Mouse (Mus musculus) liver, embryonic 14.5 days (tissue): ENCODE results near the gene Sash1. TPM values are rescaled to one million over a fixed set of nuclear protein-coding genes. Genes with fewer than 3 reads are reported as not detected.

ENCODE experiments used
- ATAC-seq: fragments of 200-750 bp; cut with Nextera tagmentation; 2 replicates; pipeline ENCODE4 v1.8.0; 2017; ENCODE audit warnings: moderate number of reproducible peaks, mild to moderate bottlenecking, moderate library complexity; ENCODE audit not compliant: insufficient read depth
- DNase-seq, 3 experiments: peaks; one replicate each; pipeline ENCODE4 v3.0.0-alpha.2; 2012 to 2013; ENCODE audit warnings: low read depth in 3 of 3, low spot score in 3 of 3
- H3K27ac ChIP-seq: fragments of 300-500 bp; sonication (generic); 2 replicates; pipeline ENCODE4 v1.5.1; 2014; ENCODE audit warnings: moderate library complexity, mild to moderate bottlenecking, control low read depth, inconsistent platforms
- H3K27me3 ChIP-seq: fragments of 300-500 bp; sonication (generic); 2 replicates; pipeline ENCODE4 v1.6.1; 2014; ENCODE audit warnings: mild to moderate bottlenecking, low read length, moderate library complexity; ENCODE audit not compliant: control insufficient read depth, insufficient read depth
- H3K36me3 ChIP-seq: fragments of 300-500 bp; sonication (generic); replicated peaks from 2 replicates; pipeline ENCODE4 v1.6.1; 2014; ENCODE audit warnings: low read depth; ENCODE audit not compliant: control insufficient read depth, insufficient read depth
- H3K4me1 ChIP-seq, 2 experiments: fragments of 200-500 bp in 1 of 2; fragments of 300-500 bp in 1 of 2; sonication (generic) in 1 of 2; replicated peaks; 2 replicates each; pipeline ENCODE4 v1.6.1; 2012 to 2014; ENCODE audit warnings: antibody characterized with exemption in 1 of 2, inconsistent platforms in 1 of 2, low read length in 1 of 2; ENCODE audit not compliant: control insufficient read depth in 2 of 2, insufficient read depth in 2 of 2
- H3K4me2 ChIP-seq: fragments of 300-500 bp; sonication (generic); 2 replicates; pipeline ENCODE4 v1.6.1; 2014; ENCODE audit warnings: low read depth, mild to moderate bottlenecking, control low read depth, moderate library complexity
- H3K4me3 ChIP-seq, 2 experiments: fragments of 200-500 bp in 1 of 2; fragments of 300-500 bp in 1 of 2; sonication (generic) in 1 of 2; 2 replicates each; pipeline ENCODE4 v1.5.1; 2012 to 2014; ENCODE audit warnings: low read depth in 2 of 2, low read length in 2 of 2, mild to moderate bottlenecking in 2 of 2, control low read depth in 1 of 2, inconsistent platforms in 1 of 2, moderate library complexity in 1 of 2; ENCODE audit not compliant: insufficient read depth in 1 of 2
- H3K9ac ChIP-seq: fragments of 300-500 bp; sonication (generic); replicated peaks from 2 replicates; pipeline ENCODE4 v1.6.1; 2014; ENCODE audit warnings: mild to moderate bottlenecking, control low read depth, moderate library complexity
- H3K9me3 ChIP-seq: fragments of 300-500 bp; sonication (generic); 2 replicates; pipeline ENCODE4 v1.6.1; 2016; ENCODE audit warnings: low read length, mixed read lengths; ENCODE audit not compliant: control insufficient read depth
- CTCF ChIP-seq: IDR thresholded peaks from 2 replicates; pipeline ENCODE4 v1.5.1; 2016; ENCODE audit warnings: antibody characterized with exemption, low read depth, control low read depth
- EP300 ChIP-seq: IDR thresholded peaks from 2 replicates; pipeline ENCODE4 v1.6.1; 2016; ENCODE audit warnings: antibody characterized with exemption, low read depth
- WGBS: fragments of 180-500 bp; shearing (Covaris S2); extraction: QIAGEN DNeasy Blood & Tissue Kit; methylation state at CpG from one replicate; pipeline ENCODE4 v1.1.7; 2014; ENCODE audit not compliant: insufficient replicate concordance; 5-methylcytosine and 5-hydroxymethylcytosine counted together
- polyA plus RNA-seq, 2 experiments: library from polyadenylated mRNA; depleted of rRNA in 1 of 2; stranded (reverse) in 1 of 2; unstranded in 1 of 2; fragments of >200 nt; fragmentation: Nextera tagmentation in 1 of 2; extraction: Ambion mirVana in 1 of 2; gene quantifications; 2 replicates each; pipeline versions ENCODE4 v1.2.1 to v1.2.3; 2012 to 2014

Gene Sash1
- polyA plus RNA-seq, 2 experiments = 0.32 to 1.4 TPM

GRCm38 (mm10) chr10:8889341-8889740 lies 3.5 kb upstream of the Sash1 start:
- H3K27me3 ChIP-seq = peaks cover 23% of the 10 kb centered on the region
- no peak overlapping the region for H3K4me3 ChIP-seq
- DNase-seq = no peak
- no peaks in the 10 kb centered on the region for H3K9me3 ChIP-seq
- H3K4me1 ChIP-seq = peaks cover 0 to 9% of the 10 kb centered on the region in 2 experiments; a peak in 2 of 4 replicates
- 58% methylated on average over 4 of the region's 4 CpGs for WGBS
- TF ChIP-seq EP300 = no peak
- TF ChIP-seq CTCF = no peak
- H3K4me2 ChIP-seq = no peak overlapping the region
- no peak overlapping the region for H3K27ac ChIP-seq
- H3K9ac ChIP-seq = no peak overlapping the region
- ATAC-seq = no peak
- no peaks in the 10 kb centered on the region for H3K36me3 ChIP-seq

GRCm38 (mm10) chr10:8886528-8886854 lies 621 bp upstream of the Sash1 start:
- Histone ChIP-seq H3K9ac (no peak overlapping the region), H3K36me3 (no peaks in the 10 kb centered on the region)

GRCm38 (mm10) chr10:8885201-8885600 lies 669 bp downstream of the Sash1 start:
- WGBS = 3% methylated on average over 11 of the region's 11 CpGs
- Histone ChIP-seq H3K9ac (no peak overlapping the region), H3K9me3 (no peaks in the 10 kb centered on the region), H3K4me1 (peaks cover 0 to 11% of the 10 kb centered on the region in 2 experiments; a peak in 2 of 4 replicates), H3K36me3 (no peaks in the 10 kb centered on the region), H3K4me2 (peak overlapping the region; percentile 64), H3K27ac (no peak overlapping the region), H3K27me3 (peaks cover 23% of the 10 kb centered on the region), H3K4me3 (peak overlapping the region; percentile 62 to 73)
- no peak for DNase-seq
- no peak for ATAC-seq
- TF ChIP-seq EP300 (no peak), CTCF (no peak)

More at GRCm38 (mm10) chr10:8886528-8886854, 621 bp upstream of the Sash1 start:
- peak overlapping the region; percentile 25; the same call in 1 of the 2 replicates for H3K27ac ChIP-seq
- DNase-seq = no peak
- H3K4me1 ChIP-seq = peaks cover 0 to 14% of the 10 kb centered on the region in 2 experiments; a peak in 2 of 4 replicates
- H3K9me3 ChIP-seq = no peaks in the 10 kb centered on the region
- ATAC-seq = no peak
- TF ChIP-seq EP300 (no peak), CTCF (no peak)
- 2% methylated on average over 14 of the region's 14 CpGs for WGBS
- H3K4me3 ChIP-seq = peak overlapping the region; percentile 62 to 73
- peak overlapping the region; percentile 64 for H3K4me2 ChIP-seq
- peaks cover 23% of the 10 kb centered on the region for H3K27me3 ChIP-seq

- DNase-seq (no peak), ATAC-seq (no peak)
- no peaks in the 10 kb centered on the region for H3K36me3 ChIP-seq
- no peaks in the 10 kb centered on the region for H3K9me3 ChIP-seq
- H3K9ac ChIP-seq = no peak overlapping the region
- H3K27ac ChIP-seq = no peak overlapping the region
- H3K4me1 ChIP-seq = peaks cover 0 to 11% of the 10 kb centered on the region in 2 experiments; a peak in 2 of 4 replicates
- H3K4me3 ChIP-seq = no peak overlapping the region; a peak in 1 of 4 replicates
- TF ChIP-seq EP300 (no peak), CTCF (no peak)
- peaks cover 23% of the 10 kb centered on the region for H3K27me3 ChIP-seq
- 35% methylated on average over 5 of the region's 5 CpGs for WGBS
- H3K4me2 ChIP-seq = peak overlapping the region; percentile 64; the same call in 1 of the 2 replicates
Measured at GRCm38 (mm10) chr10:8884565-8884964, 1.3 kb downstream of the Sash1 start.

- no peak overlapping the region for H3K4me3 ChIP-seq
- H3K27me3 ChIP-seq = peaks cover 23% of the 10 kb centered on the region
- no peak overlapping the region for H3K9ac ChIP-seq
- H3K4me1 ChIP-seq = peaks cover 0 to 13% of the 10 kb centered on the region in 2 experiments; a peak in 2 of 4 replicates
- DNase-seq (no peak), ATAC-seq (no peak)
- TF ChIP-seq EP300 (no peak), CTCF (no peak)
- H3K27ac ChIP-seq = no peak overlapping the region
- whole genome bisulfite sequencing = 11% methylated on average over 4 of the region's 4 CpGs
- H3K9me3 ChIP-seq = no peaks in the 10 kb centered on the region
- H3K36me3 ChIP-seq = no peaks in the 10 kb centered on the region
- H3K4me2 ChIP-seq = peak overlapping the region; percentile 19; the same call in 1 of the 2 replicates
Measured at GRCm38 (mm10) chr10:8883686-8884085, 2.2 kb downstream of the Sash1 start.
